Mouse (Mus musculus): Measurements from ENCODE around the gene Acot6. TPM values are rescaled to one million over a fixed set of nuclear protein-coding genes. Genes with fewer than 3 reads are reported as not detected.
A peak's percentile ranks its signal among the peaks of the same experiment; 100 is the strongest.
"Not testable (repeated sequence)": the region's sequence is repeated elsewhere in the genome, so short reads cannot be mapped to it uniquely, and the experiment has no call there.

Acot6 gene
- polyA plus RNA-seq (2011; ENCODE audit: insufficient read depth, insufficient read length, low read depth, missing spikeins) = 0.78 and 1.1 TPM in 2 replicates

DNA sequence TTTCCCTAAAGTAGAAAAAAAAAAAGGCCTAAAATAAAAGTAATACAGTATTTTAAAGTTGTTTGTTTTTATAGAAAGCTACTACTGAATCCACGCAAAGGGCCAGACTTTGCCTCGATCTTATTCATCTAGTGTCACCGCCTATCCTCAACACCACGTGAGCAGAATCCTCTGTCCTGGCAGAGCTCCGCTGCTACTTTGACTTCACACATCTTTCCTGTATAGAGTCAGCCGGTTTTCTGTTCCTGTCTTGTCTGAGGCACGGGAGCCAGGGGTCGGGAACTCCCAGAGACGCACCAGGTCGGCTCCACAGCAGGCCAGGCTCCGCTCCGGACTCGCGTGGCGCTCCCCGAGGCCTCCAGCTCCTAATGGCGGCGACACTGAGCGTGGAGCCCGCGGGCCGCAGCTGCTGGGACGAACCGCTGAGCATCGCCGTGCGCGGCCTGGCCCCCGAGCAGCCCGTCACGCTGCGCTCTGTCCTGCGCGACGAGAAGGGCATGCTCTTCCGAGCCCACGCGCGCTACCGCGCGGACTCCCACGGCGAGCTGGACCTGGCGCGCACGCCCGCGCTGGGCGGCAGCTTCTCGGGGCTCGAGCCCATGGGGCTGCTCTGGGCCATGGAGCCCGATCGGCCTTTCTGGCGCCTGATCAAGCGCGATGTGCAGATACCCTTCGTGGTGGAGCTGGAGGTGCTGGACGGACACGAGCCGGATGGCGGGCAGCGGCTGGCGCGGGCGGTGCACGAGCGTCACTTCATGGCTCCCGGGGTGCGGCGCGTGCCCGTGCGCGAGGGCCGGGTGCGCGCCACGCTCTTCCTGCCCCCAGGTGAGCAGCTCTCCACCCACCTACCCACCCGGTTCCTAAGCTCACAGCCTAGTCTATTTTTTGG is at the start of gene Acot6:
Acot6 (plus strand) TSS at position 51 of the 889 bp plus-strand sequence.
- H3K4me1 ChIP-seq (ENCODE audit: control insufficient read depth, insufficient read depth, low read length); H3K27ac ChIP-seq (ENCODE audit: insufficient read depth, low read length); H3K36me3 ChIP-seq (ENCODE audit: control insufficient read depth, insufficient read depth, low read length, poor library complexity, severe bottlenecking); H3K27me3 ChIP-seq (ENCODE audit: control insufficient read depth, insufficient read depth, low read length, poor library complexity, severe bottlenecking); H3K9me3 ChIP-seq (replicated peaks; ENCODE audit: control insufficient read depth, insufficient read depth, low read length, poor library complexity, severe bottlenecking): not testable (repeated sequence)
- Histone ChIP-seq H3K4me3 (ENCODE audit: low read depth, low read length) (peak within 1 kb of the TSS; percentile 62), H3K9ac (ENCODE audit: low read depth, poor library complexity, severe bottlenecking) (peak within 1 kb of the TSS; percentile 38)

DNA sequence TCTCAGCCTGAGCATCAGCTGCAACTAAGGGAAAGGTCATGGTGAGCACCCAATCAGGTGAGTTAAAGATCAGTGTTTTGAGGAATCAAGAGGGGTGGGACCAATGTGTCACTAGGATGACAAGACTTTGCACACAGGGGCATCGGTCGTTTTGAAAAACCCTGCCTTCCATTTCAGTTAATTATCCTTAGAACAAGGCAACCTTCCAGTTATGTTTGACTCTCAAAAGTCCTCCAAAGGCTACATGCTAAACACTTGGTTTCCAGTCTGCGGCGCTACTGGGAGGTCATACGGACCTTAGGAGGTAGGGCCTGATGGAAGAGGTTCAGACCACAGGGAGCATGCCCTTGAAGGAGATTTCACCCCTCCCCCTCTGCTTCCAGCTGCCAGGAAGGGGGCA is 49.7 kb upstream of the Acot6 start:
- H3K27ac ChIP-seq (ENCODE audit: insufficient read depth, low read length); H3K36me3 ChIP-seq (ENCODE audit: control insufficient read depth, insufficient read depth, low read length, poor library complexity, severe bottlenecking); H3K27me3 ChIP-seq (ENCODE audit: control insufficient read depth, insufficient read depth, low read length, poor library complexity, severe bottlenecking); H3K4me1 ChIP-seq (ENCODE audit: control insufficient read depth, insufficient read depth, low read length); H3K4me3 ChIP-seq (ENCODE audit: low read depth, low read length); H3K9me3 ChIP-seq (replicated peaks; ENCODE audit: control insufficient read depth, insufficient read depth, low read length, poor library complexity, severe bottlenecking); H3K9ac ChIP-seq (ENCODE audit: low read depth, poor library complexity, severe bottlenecking): not testable (repeated sequence)

DNA sequence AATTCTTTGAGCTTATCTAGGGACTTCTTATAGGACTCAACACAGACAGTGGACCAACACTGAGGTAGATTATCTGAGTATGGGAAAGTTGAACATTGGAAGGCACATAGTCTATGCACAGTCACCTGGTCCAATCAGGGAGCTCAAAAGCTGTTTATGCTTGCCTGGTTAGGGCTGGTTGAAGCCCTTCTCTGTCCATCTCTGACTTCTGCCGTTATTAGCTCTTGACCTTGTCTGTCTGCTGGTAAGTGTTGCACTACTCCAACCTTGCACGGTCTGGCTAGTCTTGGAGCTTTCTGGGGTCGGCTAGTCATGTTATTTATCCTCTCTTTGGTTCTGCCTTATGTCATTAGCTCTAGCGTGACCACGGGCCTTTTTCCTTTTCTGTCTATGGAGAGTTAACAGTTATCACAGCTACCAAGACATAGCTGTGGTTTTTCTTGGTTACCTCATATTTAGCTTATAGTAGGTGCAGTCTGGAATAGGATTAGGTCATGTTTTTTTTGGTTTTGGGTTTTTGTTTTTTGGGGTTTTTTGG is 48.4 kb upstream of the Acot6 start, which contains the start of gene Acot3:
Acot3 (plus strand) TSS at position 208 of the 538 bp plus-strand sequence.
- H3K36me3 ChIP-seq (ENCODE audit: control insufficient read depth, insufficient read depth, low read length, poor library complexity, severe bottlenecking) = no peaks in the 10 kb centered on the region
- TF ChIP-seq CTCF (IDR thresholded peaks at IDR 0.05; ENCODE audit: low read depth, low read length) (no peak), EP300 (IDR thresholded peaks at IDR 0.05; ENCODE audit: insufficient read depth, low read depth, low read length) (no peak), POLR2A (IDR thresholded peaks at IDR 0.05; ENCODE audit: insufficient read depth, low read length) (no peak)
- H3K27me3 ChIP-seq (ENCODE audit: control insufficient read depth, insufficient read depth, low read length, poor library complexity, severe bottlenecking) = no peaks in the 10 kb centered on the region; the same call in 1 of the 2 replicates
- 0 out of 2 replicates have a peak within 1 kb of the TSS, but pooled peaks have one; percentile 7 for H3K9ac ChIP-seq (ENCODE audit: low read depth, poor library complexity, severe bottlenecking)
- H3K27ac ChIP-seq (ENCODE audit: insufficient read depth, low read length) = no peak within 1 kb of the TSS
- H3K9me3 ChIP-seq (replicated peaks; ENCODE audit: control insufficient read depth, insufficient read depth, low read length, poor library complexity, severe bottlenecking) = peaks cover 10% of the 10 kb centered on the region; the same call in 1 of the 2 replicates
- H3K4me1 ChIP-seq (ENCODE audit: control insufficient read depth, insufficient read depth, low read length) = peaks cover 1% of the 10 kb centered on the region
- H3K4me3 ChIP-seq (ENCODE audit: low read depth, low read length) = no peak within 1 kb of the TSS

DNA sequence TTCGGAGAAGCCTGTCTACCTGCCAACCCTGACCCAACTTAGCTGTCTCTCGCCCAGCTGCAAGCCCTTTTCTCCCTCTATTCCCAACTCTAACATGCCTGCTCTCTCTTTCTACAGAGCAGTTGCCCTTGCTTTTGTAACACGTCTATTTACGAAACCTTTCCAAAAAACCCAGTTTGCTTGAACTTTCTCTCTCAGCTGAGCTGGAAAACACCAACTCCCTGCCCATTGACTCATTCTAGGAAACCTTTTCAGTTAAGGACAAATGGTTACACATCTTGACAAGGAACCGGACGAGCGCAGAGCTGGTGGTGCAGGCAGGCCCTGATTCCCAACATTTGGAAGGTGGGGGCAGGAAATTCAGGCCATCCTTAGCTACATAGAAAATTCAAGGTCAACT is 47.8 kb upstream of the Acot6 start:
- peaks cover 10% of the 10 kb centered on the region; the same call in 1 of the 2 replicates for H3K9me3 ChIP-seq (replicated peaks; ENCODE audit: control insufficient read depth, insufficient read depth, low read length, poor library complexity, severe bottlenecking)
- no peaks in the 10 kb centered on the region; the same call in 1 of the 2 replicates for H3K27me3 ChIP-seq (ENCODE audit: control insufficient read depth, insufficient read depth, low read length, poor library complexity, severe bottlenecking)
- H3K4me1 ChIP-seq (ENCODE audit: control insufficient read depth, insufficient read depth, low read length) = peaks cover 1% of the 10 kb centered on the region
- TF ChIP-seq EP300 (IDR thresholded peaks at IDR 0.05; ENCODE audit: insufficient read depth, low read depth, low read length) (no peak), POLR2A (IDR thresholded peaks at IDR 0.05; ENCODE audit: insufficient read depth, low read length) (no peak), CTCF (IDR thresholded peaks at IDR 0.05; ENCODE audit: low read depth, low read length) (no peak)
- no peak overlapping the region for H3K4me3 ChIP-seq (ENCODE audit: low read depth, low read length)
- H3K36me3 ChIP-seq (ENCODE audit: control insufficient read depth, insufficient read depth, low read length, poor library complexity, severe bottlenecking) = no peaks in the 10 kb centered on the region
- no peak overlapping the region for H3K27ac ChIP-seq (ENCODE audit: insufficient read depth, low read length)
- H3K9ac ChIP-seq (ENCODE audit: low read depth, poor library complexity, severe bottlenecking) = 0 out of 2 replicates have a peak overlapping the region, but pooled peaks have one; percentile 7

DNA sequence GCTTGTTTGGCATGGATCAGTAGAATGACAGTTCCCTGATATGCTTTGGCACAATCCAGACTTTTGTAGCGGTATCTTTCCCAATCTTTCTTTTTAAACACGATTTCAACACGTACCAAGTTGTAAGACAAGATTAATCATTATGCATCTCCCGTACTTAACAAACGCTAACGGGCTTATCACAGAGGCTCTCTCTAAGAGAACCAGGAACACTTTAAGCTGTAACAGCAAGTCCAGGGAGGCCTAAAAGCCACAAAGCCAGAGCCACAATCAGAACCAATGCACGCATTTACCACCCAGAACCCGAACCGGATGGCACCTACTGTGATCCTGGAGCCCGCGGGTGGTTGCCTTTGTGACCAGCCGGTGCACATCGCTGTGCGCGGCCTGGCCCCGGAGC is 47.3 kb upstream of the Acot6 start:
- peaks cover 8% of the 10 kb centered on the region; the same call in 1 of the 2 replicates for H3K9me3 ChIP-seq (replicated peaks; ENCODE audit: control insufficient read depth, insufficient read depth, low read length, poor library complexity, severe bottlenecking)
- no peaks in the 10 kb centered on the region for H3K36me3 ChIP-seq (ENCODE audit: control insufficient read depth, insufficient read depth, low read length, poor library complexity, severe bottlenecking)
- TF ChIP-seq POLR2A (IDR thresholded peaks at IDR 0.05; ENCODE audit: insufficient read depth, low read length) (no peak), CTCF (IDR thresholded peaks at IDR 0.05; ENCODE audit: low read depth, low read length) (no peak)
- H3K9ac ChIP-seq (ENCODE audit: low read depth, poor library complexity, severe bottlenecking) = peak overlapping the region; percentile 48; the same call in 1 of the 2 replicates
- no peak overlapping the region for H3K27ac ChIP-seq (ENCODE audit: insufficient read depth, low read length)
- H3K4me3 ChIP-seq (ENCODE audit: low read depth, low read length) = peak overlapping the region; percentile 49
- H3K4me1 ChIP-seq (ENCODE audit: control insufficient read depth, insufficient read depth, low read length) = peaks cover 1% of the 10 kb centered on the region
- no peaks in the 10 kb centered on the region; the same call in 1 of the 2 replicates for H3K27me3 ChIP-seq (ENCODE audit: control insufficient read depth, insufficient read depth, low read length, poor library complexity, severe bottlenecking)

Measured in ES-Bruce4 (cell line).